Mouse (Mus musculus) CD4-positive naive resting alpha-beta T cell, adult 57 days (primary cell): ENCODE results near the gene Map2k5. TPM values are rescaled to one million over a fixed set of nuclear protein-coding genes. Genes with fewer than 3 reads are reported as not detected.

Source experiments
- total RNA-seq: library from RNA; stranded (reverse); gene quantifications from one replicate; pipeline ENCODE4 v1.2.4, GENCODE M21; 2023

Gene Map2k5
- total RNA-seq = 49.0 TPM

DNA sequence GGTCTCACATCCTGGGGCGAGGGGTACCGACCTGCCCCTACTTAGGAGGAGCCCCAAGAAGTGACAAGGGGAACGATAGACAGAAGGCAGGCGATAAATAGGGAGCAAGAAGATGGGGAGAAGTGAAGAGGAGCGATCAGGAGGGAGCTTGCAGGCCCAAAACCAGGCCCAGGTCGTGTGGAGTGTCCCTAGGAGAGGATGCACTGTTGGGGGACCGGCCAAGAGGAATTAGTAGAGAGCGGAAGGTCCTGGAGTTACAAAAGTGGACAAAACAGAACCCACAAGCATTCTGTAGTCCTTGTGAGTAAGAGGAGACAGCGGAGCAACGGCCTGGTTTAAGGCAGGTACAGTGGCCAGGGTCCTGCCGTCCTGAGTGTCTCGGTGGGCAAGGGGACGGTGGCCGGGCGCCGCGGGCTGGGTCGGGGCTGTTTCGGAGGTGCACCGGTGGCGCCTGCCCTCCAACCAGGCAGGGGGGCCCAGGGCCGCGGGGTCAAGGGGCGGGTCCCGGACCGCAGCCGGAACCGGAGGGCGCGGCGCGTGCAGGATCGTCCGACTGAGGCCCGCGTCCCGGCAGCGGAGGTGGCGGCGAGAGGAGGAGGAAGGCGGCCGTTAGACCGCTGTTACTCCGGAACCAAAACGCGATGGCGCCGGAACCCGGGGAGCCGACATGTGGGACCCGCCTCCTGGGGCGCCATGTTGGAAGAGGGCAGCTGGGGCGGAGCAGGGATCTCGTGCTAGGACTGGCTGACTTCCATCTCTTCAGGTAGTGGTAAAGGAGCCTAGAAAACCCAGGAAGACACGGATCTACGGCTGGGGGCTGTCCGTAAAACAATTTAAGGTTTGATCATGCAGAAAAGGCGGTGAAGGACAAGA lies at the start of gene Map2k5:
Map2k5 (minus strand) TSS at position 633 of the 873 bp plus-strand sequence.

DNA sequence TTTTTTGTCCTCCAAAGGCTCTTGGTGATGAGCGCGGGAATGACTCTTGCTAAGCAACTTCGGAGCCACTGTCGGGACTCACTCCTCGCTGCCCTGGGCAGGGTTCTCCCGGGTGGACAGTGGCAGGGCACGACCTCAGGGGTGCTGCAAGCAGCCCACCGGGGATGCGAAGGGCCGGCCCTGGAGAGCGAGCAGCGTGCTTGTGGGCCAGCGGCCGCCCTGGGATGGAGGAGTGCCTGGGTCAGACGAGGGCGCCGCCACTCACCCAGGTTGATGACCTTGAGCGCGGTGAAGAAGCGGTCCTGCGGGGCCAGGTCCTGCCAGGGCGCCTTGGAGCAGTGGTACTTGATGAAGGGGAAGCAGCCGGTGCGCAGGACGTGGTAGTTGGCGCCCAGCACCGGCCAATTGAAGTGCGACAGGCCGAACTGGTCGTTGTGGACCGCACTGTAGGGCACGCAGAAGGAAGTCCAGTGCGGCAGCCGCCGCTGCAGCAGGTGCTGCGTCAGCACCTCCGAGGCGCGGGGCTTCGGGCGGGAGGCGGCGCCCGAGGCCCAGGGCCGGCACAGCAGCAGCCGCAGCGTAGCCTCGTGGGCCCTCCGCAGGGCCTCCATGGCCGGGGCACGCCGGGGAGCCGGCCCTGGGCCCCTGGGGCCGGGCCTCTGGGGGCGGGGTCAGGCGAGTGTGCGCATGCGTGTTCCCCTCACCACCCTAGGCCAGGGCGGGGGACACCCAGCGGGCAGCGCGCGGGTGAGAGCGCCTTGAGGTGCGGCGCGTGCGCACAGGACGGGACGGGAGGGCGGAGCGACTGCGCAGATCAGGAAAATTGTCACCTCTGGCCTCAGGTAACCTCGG lies 21.1 kb upstream of the Map2k5 start, which contains the start of gene 2300009A05Rik:
2300009A05Rik (minus strand) TSS at position 636 of the 852 bp plus-strand sequence.

GRCm38 (mm10) chr9:63148410-63149371 lies 229.0 kb downstream of the Map2k5 start, which contains the start of gene Skor1:
Skor1 (minus strand) TSS chr9:63148961.

Other genes starting within 250 kb of the Map2k5 start
- gene Skor1, start 228.9 kb downstream of the Map2k5 start, total RNA-seq = 0.15 TPM
- 24.4 TPM for gene 2300009A05Rik, start 21.3 kb upstream of the Map2k5 start, total RNA-seq
- not detected for gene Iqch, start 224.6 kb upstream of the Map2k5 start, total RNA-seq
- 23.1 TPM for gene Aagab, start 224.8 kb upstream of the Map2k5 start, total RNA-seq